Mouse (Mus musculus): ENCODE data around the gene Kdelc2.

DNA sequence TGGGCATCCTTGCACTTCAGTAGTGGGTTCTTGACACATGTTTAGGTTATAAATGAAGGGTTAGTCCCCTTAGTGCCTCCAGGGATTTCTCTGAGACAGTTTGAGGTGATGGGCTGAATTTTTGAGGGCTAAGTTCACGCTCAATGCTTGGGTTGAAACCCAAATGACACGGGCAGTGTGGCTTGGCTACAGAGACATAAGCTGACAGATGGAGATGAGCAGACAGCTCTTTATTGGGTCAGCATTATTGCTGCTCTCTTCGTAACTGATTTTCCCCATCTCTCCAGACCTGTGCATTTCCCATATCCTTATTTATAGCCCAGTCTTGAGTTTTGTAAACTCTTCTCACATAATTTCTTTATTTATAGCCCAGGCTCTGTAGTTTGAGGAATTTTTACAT lies 5.7 kb upstream of the Kdelc2 start:
- TF ChIP-seq CTCF (IDR thresholded peaks at IDR 0.05; ENCODE audit: low read depth) (no peak), EP300 (IDR thresholded peaks at IDR 0.05; ENCODE audit: low read depth) (no peak)
